In the genomic region with DNA sequence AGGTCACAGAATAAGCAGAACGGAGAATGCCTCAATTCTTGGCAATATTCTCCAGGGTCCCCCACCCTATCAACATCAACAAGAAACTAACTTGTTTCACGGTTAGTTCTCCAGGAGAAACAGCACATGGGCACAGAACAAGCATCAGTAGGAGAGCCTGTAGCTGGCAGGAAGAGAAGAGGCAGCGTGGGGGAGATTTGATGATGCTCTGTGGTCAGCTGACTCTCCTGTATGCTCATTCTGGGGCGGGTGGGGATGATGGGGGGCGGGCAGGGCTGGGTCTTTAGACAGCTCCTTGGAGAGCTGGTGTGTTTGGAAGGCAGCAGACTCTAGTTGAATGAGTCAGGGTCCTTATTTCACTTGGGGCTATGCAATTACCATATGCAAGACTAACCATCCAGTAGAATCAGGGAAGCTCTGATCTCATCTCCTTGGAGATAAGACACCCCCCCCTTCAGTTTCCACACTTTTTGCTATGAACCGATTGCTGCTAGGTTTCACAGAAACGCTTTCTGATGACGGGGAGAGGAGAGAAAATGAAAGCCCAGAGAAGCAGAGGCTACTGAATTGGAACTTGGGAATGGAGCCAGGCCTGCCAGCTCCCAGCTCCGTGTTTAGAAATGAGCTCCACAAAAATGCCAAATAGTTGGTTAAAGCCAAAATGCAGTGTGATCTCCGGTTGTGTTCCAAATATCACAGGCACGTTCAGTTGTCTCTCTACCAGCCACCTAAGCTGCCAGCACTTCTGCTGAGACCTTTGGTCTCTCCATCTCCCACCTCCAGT, we compare ENCODE assay signal across 14 mouse cellular contexts. TPM values are rescaled to one million over a fixed set of nuclear protein-coding genes. Genes with fewer than 3 reads are reported as not detected.
DNase-seq lines count a peak whose midpoint lies in the region; ATAC-seq and TF ChIP-seq lines count a peak whose summit lies in the region.
"Had no signal": no experiment of that assay in that cellular context is flagged by ENCODE, and none has a peak within 500 bp of the region (broad histone marks: within the 10 kb centered on the region; RNA-seq: fewer than 3 reads in every experiment).

No protein-coding gene starts in this region.

- TF ChIP-seq CTCF in layer of hippocampus, adult 2 months (conservative IDR thresholded peaks at IDR 0.05), result no peak
- TF ChIP-seq CTCF in olfactory bulb, adult 2 months (IDR thresholded peaks at IDR 0.05; ENCODE audit: insufficient read depth, low read depth, low read length), result no peak

- H3K27ac ChIP-seq in layer of hippocampus, adult 2 months, result peak overlapping the region; percentile 79
- H3K27ac ChIP-seq in olfactory bulb, adult 2 months (ENCODE audit: insufficient read depth, low read depth, low read length), result 0 out of 2 replicates have a peak overlapping the region, but pooled peaks have one; percentile 33
- H3K27ac ChIP-seq: liver, embryonic 14.5 days had no signal

- WGBS in olfactory bulb, adult 2 months, result 14% methylated on average over 11 of the region's 11 CpGs

- peak; percentile 42 for DNase-seq in cerebellum, adult 9-11 months
- no peak for DNase-seq in cerebellum, adult 11 months
- DNase-seq in layer of hippocampus, adult 2 months (ENCODE audit: low spot score in 2 of 2), result peak in 1 of 2 experiments; percentile 57
- no peak for DNase-seq in layer of hippocampus, postnatal 25 days (ENCODE audit: extremely low spot score in 1 of 2, low spot score in 1 of 2)
- DNase-seq in lung, postnatal 36 days, result no peak
- DNase-seq in adrenal gland, postnatal 4 days (ENCODE audit: low spot score in 2 of 2), result no peak
- DNase-seq: heart, adult 18-20 months; heart, postnatal 4 days; thymus, postnatal 4 days had no signal

- H3K4me1 ChIP-seq in olfactory bulb, adult 2 months (ENCODE audit: control insufficient read depth, insufficient read depth, low read length), result peaks cover 5% of the 10 kb centered on the region; the same call in 1 of the 2 replicates

- peak; percentile 84 for ATAC-seq in frontal cortex, adult (ENCODE audit: low TSS enrichment)

- peak overlapping the region; percentile 14; the same call in 1 of the 2 replicates for H3K4me3 ChIP-seq in layer of hippocampus, adult 2 months
- H3K4me3 ChIP-seq in olfactory bulb, adult 2 months (ENCODE audit: insufficient read depth, low read depth, low read length), result no peak overlapping the region

- TF ChIP-seq POLR2A in olfactory bulb, adult 2 months (IDR thresholded peaks at IDR 0.05; ENCODE audit: insufficient read depth, low read depth, low read length), result no peak

RNA-seq across cellular contexts. Expression of gene Kcnc4, which starts 34.9 kb away (rescaled TPM):
- 10 to 100 TPM; 59.1 to 62.3 TPM for total RNA-seq in layer of hippocampus, adult 2 months (2021)
- total RNA-seq in layer of hippocampus, postnatal 25 days (2021), result 10 to 100 TPM; 49.5 to 52.4 TPM
- polyA plus RNA-seq in olfactory bulb, adult 2 months (2012; ENCODE audit: insufficient read depth, insufficient read length, low replicate concordance, missing spikeins), result not detected in 2 replicates
- 10 to 100 TPM; 14.4 to 14.8 TPM for total RNA-seq in adrenal gland, postnatal 4 days (2021)
- total RNA-seq: megakaryocyte progenitor cell, adult 5-6 weeks had no signal
- polyA plus RNA-seq: liver, embryonic 14.5 days; stomach, embryonic 14.5 days had no signal
